Mouse (Mus musculus) MEL-GATA-1-ER (cell line): ENCODE data around the gene 9530077C05Rik.
A peak's percentile ranks its signal among the peaks of the same experiment; 100 is the strongest.
"Not testable (repeated sequence)": the region's sequence is repeated elsewhere in the genome, so short reads cannot be mapped to it uniquely, and the experiment has no call there.

Source experiments
- DNase-seq: peaks from one replicate; pipeline ENCODE4 v3.0.0-alpha.2; 2012; ENCODE audit warnings: low read depth; ENCODE audit errors: extremely low read depth

9530077C05Rik gene

DNA sequence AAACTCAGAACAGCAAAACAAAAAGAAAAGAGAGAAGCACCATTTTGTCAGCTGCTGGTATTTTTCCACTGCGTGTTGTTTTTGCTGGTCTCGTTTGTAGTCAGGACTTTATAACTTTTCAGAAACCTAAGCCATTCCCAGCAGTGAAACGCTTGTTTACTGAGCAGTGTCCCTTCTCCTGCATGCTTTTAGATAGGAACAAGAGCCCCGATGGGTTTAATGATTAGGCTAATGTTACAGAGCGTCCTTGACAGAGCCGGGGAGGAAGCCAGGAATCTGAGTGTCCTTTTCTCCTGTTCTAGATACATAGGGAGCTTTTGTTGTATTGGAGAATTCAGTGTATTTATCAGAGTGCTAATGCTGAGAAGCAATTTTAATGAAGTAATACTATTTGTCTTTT, 6.2 kb downstream of the 9530077C05Rik start:
- DNase-seq: no peak

DNA sequence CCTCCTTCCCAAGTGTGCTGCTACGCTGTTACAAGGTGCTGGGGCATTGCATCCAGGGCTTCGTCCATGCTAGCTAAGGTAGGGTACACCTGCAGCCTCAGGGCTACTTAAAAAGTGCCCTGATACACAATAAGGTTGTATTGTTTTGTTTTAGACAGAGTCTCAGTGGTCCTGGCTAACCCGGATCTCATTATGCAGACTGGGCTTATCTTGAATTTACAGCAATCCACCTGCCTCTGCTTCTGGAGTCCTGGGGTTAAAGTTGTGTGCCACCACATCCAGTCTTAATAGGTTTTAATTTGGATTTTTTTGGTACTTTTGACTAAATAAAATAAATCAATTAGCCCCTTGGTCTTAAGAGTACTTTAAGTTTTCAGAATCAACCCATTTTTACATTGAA, 8.6 kb downstream of the 9530077C05Rik start:
- DNase-seq: no peak

DNA sequence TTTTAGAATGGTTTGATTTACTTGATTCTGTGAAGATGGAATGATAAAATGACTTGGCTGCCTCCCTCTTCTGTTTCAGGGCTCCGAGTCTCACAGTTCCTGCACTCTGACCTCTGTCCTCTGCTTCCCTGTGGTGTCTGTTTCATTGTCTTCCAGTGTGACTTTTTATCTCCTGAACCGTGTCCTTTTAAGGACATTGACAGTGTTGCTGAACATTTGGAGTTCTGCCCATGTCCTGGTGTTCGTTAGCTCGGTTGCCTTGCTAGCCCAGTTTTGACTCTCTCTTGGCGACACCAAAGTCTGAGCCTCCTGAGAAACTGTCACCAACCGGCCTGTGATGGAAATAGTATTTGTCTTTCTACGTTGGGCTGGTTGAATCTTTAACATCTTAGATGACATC, 9.2 kb downstream of the 9530077C05Rik start:
- no peak for DNase-seq

DNA sequence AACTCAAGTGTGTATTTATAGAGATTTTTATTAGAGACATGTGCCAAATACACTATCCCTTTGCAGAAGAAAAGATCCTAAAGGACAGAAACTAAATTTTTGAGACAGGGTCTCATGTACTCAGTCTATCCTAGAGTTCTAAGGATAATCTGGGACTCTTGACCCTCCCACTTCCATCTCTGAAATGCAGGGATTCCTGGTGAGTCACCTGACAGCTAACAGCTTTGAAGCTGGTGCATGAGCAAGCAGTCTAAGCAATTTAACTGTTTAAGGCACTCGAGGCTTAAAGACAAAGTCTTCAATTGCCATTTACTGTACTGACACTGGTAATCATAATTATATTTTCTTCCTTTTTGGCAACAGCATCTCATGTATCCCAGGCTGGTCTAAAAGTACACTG, 11.2 kb downstream of the 9530077C05Rik start:
- no peak for DNase-seq

DNA sequence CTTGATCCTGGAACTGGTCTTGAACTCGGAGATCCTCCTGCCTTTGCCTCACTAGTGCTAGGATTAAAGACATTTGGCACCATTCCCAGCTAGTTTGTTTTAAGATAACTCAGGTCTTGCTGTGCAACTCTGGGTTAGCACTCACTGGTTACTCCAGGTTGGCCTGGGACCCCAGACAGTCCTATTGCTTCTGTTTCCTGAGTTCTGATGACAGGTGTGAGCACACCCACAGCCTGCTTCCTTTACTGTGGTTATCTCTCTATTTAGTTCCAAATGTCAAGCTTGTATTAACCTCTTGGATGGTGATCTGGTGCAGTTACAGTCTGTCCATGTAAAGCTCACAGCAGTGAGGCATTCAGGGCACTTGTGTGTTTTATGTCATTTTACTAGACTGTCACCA, 12.2 kb downstream of the 9530077C05Rik start:
- no peak for DNase-seq

DNA sequence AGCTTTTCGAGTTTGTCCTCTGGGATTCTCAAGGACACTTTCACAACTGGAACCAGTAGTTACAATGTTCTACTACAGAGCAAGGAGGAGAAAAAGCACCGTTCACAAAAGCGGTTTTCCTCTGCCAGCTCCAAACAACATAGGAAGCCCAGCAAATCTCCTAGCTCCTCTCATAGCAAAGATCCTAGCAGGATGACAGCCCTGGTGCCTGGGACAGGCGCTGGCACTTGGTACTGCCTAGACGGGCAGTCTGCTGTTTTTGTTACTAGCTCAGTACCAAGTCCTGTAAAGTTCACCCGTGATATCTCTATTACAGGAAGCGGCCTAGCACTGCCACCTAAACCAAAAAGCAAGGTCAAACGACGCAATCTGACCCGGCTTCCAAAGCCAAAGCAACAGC, 12.9 kb downstream of the 9530077C05Rik start:
- DNase-seq: no peak

DNA sequence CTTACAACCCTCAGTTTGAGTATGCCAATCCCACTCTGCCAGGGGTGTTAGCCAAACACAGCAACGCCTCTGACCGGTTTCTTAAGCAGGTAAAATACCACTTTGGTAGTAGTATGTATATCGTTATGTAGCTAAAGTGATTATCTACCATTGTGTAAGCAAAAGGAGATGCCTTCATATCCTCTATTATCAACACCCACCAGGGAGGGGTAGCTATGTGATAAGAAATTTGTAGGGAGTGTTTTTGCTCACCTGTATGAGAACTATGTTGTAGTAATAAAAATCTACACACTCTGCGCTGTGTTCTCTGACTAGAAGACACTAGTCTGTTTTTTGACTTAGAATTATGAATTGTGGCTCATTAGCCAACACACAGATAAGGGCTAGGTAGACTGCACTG, 13.4 kb downstream of the 9530077C05Rik start:
- DNase-seq: no peak

DNA sequence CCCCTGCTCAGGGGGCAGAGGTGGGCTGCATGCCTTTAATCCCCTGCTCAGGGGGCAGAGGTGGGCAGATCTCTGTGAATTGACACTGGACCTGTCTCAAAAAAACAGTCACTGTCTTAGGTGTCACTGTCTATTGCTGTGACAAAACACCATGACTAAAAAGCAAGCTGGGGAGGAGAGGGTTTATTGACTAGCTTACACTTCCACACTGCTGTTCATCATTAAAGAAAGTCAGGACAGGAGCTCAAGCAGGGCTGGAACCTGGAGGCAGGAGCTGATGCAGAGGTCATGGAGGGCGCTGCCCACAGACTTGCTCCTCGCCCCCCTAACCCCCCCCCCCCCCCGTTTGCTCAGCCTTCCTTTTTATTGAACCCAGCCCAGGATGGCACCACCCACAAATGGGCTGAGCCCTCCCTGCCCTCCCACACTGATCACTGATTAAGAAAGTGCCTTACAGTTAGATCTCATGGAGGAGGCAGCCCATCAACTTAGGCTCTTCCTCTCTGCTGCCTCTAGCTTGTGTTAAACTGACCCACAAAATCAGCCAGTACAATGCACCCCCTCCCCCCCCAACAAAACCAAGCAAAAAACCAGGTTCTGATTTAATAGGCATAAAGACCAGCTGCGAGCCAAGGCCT, 16.8 kb downstream of the 9530077C05Rik start:
- no peak for DNase-seq

DNA sequence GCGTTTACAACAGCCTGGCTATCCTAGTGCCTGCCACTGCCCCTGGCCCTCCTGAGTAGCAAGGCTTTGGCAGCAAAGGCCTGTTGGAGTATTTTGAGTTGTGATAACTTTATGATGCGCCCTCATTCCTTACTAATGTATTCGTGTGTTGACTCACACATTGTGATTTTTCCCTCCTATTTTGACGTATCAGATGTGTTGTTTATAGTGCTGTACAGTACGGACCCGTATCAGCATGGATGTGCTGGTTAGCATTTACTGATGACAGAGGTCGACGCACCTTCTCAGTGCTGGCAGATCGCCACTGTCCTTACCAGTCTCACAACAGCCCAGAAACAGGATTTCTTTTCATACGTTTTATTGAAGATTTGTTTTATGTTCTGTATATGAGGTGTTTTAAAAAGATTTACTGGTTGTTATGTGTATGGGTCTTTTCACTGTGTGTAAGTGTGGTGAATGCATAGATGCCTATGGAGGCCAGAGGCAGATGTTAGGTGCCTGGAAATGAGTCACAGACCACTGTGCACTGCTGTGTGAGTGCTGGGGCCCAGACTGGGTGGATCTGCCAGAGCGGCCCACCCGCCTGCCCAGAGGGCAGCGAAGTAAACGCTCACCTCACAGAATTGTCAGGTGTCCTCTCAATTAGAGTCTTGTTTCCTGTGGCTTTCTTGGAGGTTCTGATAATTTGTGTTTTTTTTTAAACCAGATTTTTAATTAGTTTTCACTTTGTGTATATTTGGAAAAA, 17.5 kb downstream of the 9530077C05Rik start:
- DNase-seq: no peak

DNA sequence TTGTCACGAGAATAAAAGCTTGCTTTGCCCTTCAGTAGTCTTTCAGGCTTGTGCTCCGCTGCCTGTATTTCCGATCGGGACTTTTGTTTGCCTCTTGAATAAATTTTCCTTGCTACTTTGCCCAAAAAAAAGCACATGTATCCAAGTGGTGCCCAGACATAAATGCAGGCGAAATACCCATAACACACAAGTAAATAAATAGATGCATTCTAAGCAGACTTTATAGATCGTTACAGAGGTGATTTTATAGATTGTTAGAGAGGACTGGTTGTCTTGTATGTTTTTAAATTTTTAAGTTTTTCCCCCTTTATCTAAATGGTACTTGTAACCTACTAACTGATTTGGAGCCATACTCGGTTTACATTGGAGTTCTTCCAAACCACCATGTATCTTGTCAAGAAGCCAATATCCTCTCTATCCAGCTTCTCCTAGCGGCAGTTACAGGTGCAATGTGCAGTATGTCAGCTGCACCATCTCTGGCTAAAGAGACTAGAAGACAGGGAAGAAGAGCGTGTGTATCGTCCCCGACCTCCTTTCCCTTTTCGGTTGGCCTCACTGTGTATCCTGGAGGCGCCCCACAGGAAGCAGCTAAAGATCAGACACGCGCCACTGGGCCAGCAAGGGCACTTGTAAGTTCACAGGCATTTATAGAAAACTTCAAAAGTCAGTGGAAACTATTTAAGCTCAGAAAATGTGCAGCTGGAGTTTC, 18.4 kb downstream of the 9530077C05Rik start:
- peak; percentile 84 for DNase-seq

DNA sequence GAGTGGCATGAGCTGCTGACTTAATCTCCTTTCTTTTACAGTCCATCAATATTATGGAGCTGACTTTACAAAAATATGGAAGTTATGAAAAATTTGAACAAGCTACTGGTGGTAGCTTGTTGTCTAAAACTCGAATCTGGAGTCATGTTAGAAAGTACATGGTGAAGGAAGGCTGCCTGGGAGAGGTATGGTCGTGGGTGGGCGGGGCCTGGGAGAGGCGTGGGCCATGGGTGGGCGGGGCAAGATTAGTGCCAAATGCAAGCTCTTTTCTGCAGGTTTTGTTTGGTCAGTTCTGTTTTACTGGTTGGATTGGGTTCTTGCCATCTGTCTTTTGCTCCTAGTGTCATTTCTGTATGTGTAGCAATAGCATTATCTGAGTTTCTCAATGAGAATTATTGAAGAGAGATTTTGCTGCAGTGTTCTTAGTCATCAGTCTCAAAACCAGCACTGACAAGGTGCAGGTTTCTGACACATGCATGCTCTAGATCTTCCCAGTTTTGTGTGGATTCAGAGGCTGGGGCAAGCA, 19.1 kb downstream of the 9530077C05Rik start:
- DNase-seq: peak; percentile 34

DNA sequence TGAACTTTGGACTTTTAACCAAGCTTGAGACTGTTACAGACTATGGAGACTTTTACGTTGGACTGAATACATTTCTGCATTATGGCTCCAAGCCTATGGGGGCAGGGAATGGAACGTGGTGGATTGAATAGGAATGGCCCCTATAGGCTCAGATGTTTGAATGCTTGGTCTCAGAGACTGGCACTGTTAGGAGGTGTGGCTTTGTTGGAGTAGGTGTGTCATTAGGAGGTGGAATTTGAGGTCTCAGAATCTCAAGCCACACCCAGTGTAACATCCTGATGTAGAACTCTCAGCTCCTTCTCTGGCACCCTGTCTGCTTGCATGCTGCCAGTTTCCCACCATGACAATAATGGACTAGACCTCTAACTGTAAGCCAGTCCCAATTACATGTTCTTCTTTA, 21.9 kb downstream of the 9530077C05Rik start:
- no peak for DNase-seq

DNA sequence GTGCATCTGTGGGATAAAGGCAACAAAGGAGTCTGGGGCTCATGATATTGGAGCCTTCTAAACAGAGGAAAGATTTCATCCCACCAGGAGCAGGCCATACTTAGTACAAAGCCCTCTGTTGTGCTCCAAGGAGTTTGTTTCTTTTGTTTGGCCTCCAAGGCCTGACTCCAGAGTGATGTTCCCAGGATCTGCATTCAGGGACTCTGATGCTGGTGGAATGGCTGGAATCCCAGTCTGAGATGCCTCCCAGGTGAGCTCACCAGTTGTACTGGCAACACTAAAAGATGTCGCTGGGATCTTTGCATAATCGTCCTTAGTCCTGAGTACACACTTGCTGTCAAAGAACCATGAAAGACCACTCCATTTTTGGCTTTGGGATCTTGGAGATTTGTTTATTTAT, 22.8 kb downstream of the 9530077C05Rik start:
- no peak for DNase-seq

DNA sequence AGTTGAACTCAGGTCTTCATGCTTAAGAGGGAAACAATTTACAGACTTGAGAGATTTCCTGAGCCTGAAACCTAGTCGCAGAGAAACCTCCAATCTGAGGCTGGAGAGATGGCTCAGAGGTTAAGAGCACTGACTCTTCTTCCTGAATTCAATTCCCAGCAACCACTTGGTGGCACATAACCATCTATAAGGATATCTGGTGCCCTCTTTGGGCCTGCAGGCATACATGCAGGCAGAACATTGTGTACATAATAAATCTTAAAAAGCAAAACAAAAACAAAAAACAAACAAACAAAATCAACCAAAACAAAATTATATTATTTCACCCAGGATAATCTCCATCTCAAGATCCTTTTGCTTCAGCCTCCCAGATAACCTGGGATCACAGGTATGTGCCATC, 27.5 kb downstream of the 9530077C05Rik start:
- DNase-seq: no peak

DNA sequence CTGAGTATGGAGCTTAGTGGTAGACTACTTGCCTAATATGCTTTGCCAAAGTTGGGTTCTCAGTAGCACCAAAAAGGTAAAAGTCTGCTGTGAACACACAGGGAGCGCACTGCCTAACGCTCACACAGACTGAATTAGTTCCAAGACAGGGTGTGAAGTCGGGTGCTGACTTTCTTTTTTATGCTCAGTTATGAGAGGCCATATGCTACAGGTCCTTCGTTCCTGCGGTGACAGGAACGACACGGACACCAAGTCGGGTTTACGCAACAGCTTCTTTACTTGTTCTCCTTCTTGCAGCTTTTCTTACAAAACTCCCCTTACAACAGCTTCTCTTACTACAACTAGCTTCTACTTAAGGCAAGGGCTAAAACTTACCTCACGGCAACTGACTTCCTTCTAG, 31.8 kb downstream of the 9530077C05Rik start:
- no peak for DNase-seq

DNA sequence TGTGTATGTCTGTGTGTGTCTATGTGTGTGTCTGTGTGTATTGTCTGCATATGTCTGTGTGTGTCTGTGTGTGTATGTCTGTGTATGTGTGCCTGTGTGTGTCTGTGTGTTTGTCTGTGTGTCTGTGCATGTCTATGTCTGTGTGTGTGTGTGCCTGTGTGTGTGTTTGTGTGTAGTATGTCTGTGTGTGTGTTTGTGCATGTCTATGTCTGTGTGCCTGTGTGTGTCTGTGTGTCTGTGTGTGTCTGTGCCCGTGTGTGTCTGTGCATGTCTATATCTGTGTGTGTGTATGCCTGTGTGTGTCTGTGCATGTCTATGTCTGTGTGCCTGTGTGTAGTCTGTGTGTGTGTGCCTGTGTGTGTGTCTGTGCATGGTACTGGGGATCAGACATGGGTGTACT, 33.8 kb downstream of the 9530077C05Rik start:
- no peak for DNase-seq

DNA sequence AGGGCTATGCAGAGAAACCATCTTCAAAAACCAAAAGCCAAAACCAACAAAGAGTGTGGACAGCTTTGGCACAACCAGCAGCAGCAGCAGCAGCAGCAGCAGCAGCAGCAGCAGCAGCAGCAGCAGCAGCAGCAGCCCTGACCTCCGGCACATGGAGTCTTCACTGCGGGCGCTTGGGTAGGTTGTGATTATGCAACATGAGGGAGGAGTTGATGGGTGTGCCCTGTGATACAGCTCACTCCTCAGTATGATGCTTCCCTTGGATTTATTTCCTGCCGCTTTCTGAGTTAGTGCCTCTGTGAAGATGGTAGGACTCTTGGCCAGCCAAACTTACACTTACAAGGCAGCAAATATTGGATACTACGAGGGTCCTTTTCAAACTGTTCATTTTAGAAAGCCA, 35.9 kb downstream of the 9530077C05Rik start:
- no peak for DNase-seq

DNA sequence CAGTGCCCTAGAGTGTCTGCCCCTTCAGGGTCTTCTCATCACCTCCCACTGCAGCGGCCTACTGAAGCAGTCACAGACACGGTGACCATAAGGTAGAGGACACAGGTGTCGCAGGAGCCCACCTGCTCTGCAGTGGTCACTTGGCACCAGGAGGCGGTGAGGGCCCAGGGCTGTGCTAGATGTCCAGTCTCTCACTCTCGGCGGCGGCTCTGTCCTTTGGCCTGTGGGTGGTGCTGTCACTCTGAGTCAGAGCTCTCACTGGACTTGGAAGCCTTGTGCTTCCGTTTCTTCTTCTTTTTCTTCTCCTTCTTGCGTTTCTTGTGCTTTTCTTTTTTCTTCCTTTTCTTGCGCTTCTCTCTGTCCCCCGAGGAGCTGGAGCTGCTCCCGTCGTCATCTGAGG, 37.1 kb downstream of the 9530077C05Rik start:
- no peak for DNase-seq

DNA sequence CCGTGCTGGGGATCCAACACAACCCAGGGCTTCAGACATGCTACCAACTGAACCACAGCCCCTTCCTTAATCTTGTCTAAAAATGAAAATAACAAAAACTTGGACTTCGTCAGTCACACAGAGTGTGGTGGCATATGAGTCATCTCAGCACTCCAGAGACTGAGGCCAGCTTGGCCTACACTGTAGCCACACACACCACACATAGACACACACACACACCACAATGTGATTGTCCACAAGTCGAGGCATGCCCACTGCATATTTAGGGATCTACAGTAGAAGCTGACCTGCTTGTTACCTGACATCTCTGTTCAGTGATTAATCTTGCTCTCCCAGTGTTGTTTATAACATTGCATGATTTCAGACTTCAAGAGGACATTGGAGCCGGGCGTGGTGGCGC, 37.9 kb downstream of the 9530077C05Rik start:
- DNase-seq: no peak

DNA sequence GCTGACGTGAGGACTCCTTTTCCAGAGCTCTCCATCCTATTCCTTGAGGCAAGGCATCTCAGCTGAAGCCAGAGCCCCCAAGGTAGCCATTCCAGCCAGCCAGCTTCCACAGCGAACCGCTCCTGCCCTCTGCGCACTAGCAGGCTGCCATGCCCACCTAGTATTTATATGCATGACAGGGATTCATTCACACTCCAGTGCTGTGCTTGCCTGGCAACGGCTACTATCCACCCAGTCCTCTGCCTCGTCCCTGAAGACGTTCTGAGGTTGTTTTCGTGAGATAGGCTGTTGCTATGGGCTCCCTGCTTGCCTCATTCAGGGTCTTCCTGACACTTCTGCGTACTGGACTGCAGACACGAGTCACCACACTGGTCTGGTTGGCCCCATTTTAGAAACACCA, 41.4 kb downstream of the 9530077C05Rik start:
- DNase-seq: no peak

DNA sequence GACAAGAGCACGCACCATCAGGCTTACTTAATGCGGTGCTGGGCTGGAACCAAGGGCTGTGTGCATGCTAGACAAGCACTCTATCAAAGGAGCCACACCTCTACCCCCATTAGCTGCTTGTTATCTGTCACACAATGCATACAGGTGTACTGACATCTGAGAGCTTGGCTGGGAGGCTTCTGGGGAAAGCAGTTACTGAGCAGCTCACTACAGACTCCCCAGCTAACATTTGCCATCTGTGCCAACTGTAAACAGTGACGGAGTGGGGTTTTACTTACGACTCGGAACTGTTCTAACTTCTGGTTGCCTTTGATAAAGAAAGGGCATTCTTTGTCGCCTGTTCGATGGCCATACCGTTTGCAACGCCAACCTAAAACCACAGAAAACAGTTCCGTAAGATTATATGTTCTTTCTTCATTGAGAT, 42.2 kb downstream of the 9530077C05Rik start:
- peak; percentile 46 for DNase-seq

DNA sequence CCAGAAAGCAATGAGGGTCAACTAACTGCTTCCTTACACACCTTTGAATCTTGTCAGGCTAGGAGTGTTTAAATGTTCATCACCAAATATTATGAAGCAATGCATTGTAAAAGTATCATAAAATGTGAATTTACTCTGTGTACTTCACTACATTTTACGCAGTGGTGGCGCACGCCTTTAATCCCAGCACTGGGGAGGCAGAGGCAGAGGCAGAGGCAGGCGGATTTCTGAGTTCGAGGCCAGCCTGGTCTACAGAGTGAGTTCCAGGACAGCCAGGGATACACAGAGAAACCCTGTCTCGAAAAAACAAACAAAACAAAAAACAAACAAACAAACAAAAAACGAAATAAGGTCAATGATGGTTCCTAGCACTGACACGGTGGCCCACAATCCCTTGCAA, 42.7 kb downstream of the 9530077C05Rik start, which contains the start of gene Gm17545:
Gm17545 (plus strand) TSS at position 301 of the 400 bp plus-strand sequence.
- DNase-seq: not testable (repeated sequence)
